Mouse (Mus musculus) brain, adult 2 months (tissue): ENCODE measurements around the gene Klri2.
"Not testable (repeated sequence)": the region's sequence is repeated elsewhere in the genome, so short reads cannot be mapped to it uniquely, and the experiment has no call there.

Source experiments
- DNase-seq: peaks from one replicate; pipeline ENCODE4 v3.0.0; 2011; ENCODE audit warnings: low read depth, low spot score

The Klri2 gene

DNA sequence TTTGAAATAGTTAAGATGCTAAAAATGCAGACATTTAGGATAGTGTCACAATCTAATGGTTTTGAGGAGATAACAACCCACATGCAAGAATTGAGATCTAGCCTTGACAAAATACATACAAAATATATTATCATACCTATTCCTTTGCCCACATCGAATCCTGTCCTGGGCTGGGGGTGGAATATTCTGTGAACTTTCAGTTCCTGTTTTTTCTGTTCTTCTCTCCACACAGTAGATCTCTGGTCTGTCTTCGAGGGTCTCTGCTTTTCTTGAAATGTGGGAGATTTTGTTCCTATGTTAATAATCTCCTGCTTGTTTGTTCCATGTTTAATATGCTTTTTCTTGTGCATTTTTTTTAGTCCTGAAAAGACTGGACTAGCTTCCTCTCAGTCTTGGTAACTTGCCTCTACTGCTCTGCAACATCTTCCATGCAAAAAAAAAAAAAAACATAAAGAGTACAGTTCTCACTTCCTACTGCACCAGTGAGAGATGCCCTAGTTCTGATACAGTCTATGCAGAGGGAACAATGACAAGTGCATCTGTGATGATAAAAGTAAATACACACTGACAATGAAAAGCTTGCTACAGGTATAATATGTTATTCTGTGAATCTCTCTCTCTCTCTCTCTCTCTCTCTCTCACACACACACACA is at the start of gene Klri2:
Gene Klri2, minus strand, starts transcription at position 416 of the 653 bp plus-strand sequence.
- no peak for DNase-seq

DNA sequence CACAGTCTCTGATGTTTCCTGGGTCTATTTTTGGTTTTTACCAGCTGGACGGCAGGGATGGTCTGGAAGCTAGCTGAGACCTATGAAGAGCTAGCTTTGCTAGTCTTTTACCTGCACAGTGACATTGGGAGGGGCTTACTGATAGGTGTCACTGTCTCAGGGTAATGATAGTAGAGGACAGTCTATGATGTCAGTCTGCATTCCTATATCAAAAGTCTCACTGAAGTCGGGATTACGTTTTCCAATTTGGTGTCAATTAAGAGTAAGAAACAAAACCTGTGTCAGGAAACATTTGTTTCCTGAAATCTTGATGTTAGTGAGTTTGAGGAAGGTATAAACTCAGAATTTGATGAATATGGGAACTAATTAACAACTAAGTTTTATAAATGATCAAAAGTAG is 43.9 kb upstream of the Klri2 start, which contains the start of gene Gm156:
Gene Gm156, minus strand, starts transcription at position 101 of the 400 bp plus-strand sequence.
- not testable (repeated sequence) for DNase-seq

- no peak for DNase-seq
Observed at GRCm38 (mm10) chr6:129747654-129748032, 7.4 kb upstream of the Klri2 start.

DNA sequence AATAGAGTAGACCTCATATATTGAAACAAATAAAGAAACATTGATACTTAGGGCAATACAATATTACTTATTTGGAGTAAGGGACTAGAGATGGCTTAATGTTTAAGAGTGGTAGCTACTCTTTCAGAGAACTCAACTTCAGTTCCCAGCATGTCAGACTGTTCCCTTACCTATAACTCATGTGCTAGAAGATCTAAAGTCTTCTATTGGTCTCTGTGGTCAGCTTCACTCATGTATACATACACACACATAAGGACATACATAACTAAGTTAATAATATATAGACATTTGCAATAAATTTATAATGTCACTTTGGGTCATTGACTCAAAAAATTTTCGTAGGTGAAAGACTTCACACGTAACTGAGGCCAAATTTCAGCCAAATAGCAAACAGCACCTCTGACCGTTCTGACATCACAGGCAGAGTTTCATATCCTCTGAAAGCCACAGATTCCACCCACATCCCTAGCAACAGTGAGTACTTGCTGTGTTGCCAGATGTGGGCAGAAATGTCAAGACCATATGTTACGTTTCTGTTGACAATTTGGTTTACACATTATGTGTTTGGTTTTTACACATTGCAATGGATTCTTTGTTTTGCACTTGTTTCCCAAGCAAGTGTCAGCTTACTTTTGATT is 6.9 kb upstream of the Klri2 start:
- DNase-seq: peak; percentile 3

DNA sequence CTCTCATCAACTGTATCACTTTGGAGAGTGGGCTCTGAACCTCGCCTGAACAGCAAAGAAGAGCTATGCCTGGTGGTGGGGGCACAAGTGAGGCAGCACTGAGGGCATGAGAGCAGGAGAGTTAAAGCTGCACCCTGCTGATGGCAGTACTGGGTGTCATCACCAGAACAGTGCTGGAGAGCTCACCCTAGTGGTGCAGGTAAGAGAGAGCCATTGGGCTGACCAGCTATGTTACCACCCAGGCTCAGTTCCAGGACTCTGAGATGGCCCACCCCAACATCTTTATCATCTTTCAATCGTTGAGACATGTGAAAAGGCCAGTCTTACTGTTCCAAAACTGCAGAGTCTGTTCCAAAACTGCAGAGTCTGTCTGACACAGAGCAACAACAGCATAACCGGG is 5.9 kb upstream of the Klri2 start:
- no peak for DNase-seq

DNA sequence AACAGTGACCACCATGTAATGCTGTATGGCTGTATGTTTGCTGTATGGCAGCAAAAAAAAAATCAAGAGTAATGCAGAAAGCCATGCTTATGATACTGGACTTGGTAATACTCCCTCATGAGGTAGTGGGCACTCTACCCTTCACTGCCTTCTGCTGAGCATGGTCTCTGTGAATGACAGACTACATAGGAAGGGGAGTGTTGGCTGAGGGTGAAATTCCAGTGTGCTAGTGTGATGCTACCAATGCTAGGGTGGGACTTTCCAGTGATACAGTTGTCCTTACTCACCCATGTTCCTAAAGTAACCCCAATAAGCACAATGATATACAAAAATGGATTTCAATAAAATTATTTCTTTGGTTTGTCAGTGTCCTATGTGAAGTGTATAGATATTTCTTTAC is 3.9 kb downstream of the Klri2 start:
- no peak for DNase-seq

GRCm38 (mm10) chr6:129727237-129727636 is 13.0 kb downstream of the Klri2 start:
- DNase-seq: no peak

- no peak for DNase-seq
Observed at GRCm38 (mm10) chr6:129721390-129721789, 18.9 kb downstream of the Klri2 start.

DNA sequence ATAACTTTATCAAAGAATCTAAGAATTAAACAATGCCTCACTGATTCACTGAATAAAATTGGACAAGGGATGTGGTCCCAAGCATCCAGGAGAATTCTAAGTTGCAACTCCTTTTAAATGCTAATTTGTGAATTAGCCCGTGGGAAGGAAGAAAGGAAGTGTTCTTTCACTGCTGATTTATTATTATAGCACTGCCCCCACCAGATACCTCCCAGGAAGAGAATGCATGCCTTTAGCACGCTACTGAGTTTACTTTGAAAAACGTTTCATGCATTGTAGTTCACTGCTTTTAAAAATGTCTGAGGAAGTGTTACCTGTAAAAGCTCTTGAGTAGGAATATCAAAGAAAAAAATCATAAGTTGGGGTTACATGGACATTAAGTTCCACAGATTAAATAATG is 19.8 kb downstream of the Klri2 start:
- no peak for DNase-seq

- no peak for DNase-seq
Observed at GRCm38 (mm10) chr6:129717032-129717431, 23.3 kb downstream of the Klri2 start, which contains the start of gene Klri1. Gene Klri1, minus strand, starts transcription at chr6:129717132.

- DNase-seq: peak; percentile 3
Observed at GRCm38 (mm10) chr6:129713566-129713965, 26.7 kb downstream of the Klri2 start.

GRCm38 (mm10) chr6:129691436-129691835 is 48.8 kb downstream of the Klri2 start:
- DNase-seq: not testable (repeated sequence)

DNA sequence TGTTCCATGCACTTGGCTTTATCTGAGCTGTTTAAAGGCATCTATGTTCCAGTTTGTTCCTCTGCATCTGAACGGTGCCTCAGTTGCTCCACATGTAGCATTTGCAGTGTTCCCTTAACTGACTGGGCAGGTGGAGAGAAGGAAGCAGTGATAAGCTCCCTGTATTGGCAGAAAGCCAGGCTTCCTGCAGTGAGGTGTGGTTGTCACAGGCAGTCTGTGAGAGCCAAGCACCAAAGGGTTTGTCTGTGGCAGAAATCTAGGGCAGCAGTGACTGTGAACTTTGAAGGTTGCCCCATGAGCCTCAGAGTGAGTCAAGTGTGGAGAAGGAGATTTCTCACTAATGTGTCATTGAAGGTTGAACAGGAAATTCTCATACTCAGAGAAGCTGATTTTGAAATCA is 59.9 kb downstream of the Klri2 start:
- DNase-seq: peak; percentile 14
